Mouse (Mus musculus) erythroid progenitor cell, adult 5-6 weeks (primary cell): ENCODE data around the gene Med9. TPM values are rescaled to one million over a fixed set of nuclear protein-coding genes. Genes with fewer than 3 reads are reported as not detected.

Experiments used
- ATAC-seq: replicated peaks from 2 replicates; pipeline ENCODE4 v1.8.0; 2016; ENCODE audit warnings: moderate number of reproducible peaks, mild to moderate bottlenecking, moderate TSS enrichment, inconsistent platforms; ENCODE audit not compliant: poor library complexity, low FRiP score, severe bottlenecking
- total RNA-seq, 2 experiments: library from RNA; stranded (forward) in 1 of 2; stranded (reverse) in 1 of 2; fragments of 150-400 nt in 1 of 2; fragments of 186-747, 209-891 nt in 1 of 2; gene quantifications; 2 replicates each; pipeline versions ENCODE4 v1.2.3 to v1.2.4; 2015 to 2017; ENCODE audit warnings: low replicate concordance in 2 of 2

Gene Med9
- total RNA-seq, 2 experiments from 2014 or later: 12.2 to 13.5 TPM

GRCm38 (mm10) chr11:59977831-59978230 is 29.8 kb downstream of the Med9 start:
- no peak for ATAC-seq

GRCm38 (mm10) chr11:59989406-59989805 is 41.4 kb downstream of the Med9 start:
- no peak for ATAC-seq

- ATAC-seq: no peak
These were observed 43.4 kb downstream of the Med9 start for GRCm38 (mm10) chr11:59991365-59991764.

GRCm38 (mm10) chr11:59994318-59994717 is 46.3 kb downstream of the Med9 start:
- ATAC-seq: no peak

- ATAC-seq: no peak
These were observed 53.4 kb downstream of the Med9 start for GRCm38 (mm10) chr11:60001231-60001980.

- no peak for ATAC-seq
These were observed 55.8 kb downstream of the Med9 start for GRCm38 (mm10) chr11:60003811-60004210.

GRCm38 (mm10) chr11:60004716-60005115 is 56.7 kb downstream of the Med9 start:
- ATAC-seq: no peak

- no peak for ATAC-seq
These were observed 57.9 kb downstream of the Med9 start for GRCm38 (mm10) chr11:60005866-60006265.

GRCm38 (mm10) chr11:60009451-60009850 is 61.4 kb downstream of the Med9 start:
- no peak for ATAC-seq

GRCm38 (mm10) chr11:60011516-60011915 is 63.5 kb downstream of the Med9 start:
- ATAC-seq: no peak

Other genes with a start within 250 kb of the Med9 start
- gene Pld6, start 160.6 kb upstream of the Med9 start, total RNA-seq (2015; ENCODE audit: low replicate concordance): not detected in 2 replicates
- gene Pld6, start 160.6 kb upstream of the Med9 start, total RNA-seq (2017; ENCODE audit: low replicate concordance): not detected in 2 replicates
- 2.1 and 5.0 TPM in 2 replicates for gene Flcn, start 138.2 kb upstream of the Med9 start, total RNA-seq (2015; ENCODE audit: low replicate concordance)
- 2.3 and 5.4 TPM in 2 replicates for gene Flcn, start 138.2 kb upstream of the Med9 start, total RNA-seq (2017; ENCODE audit: low replicate concordance)
- gene Nt5m, start 108.8 kb upstream of the Med9 start, total RNA-seq (2015; ENCODE audit: low replicate concordance): 2.9 and 7.9 TPM in 2 replicates
- gene Nt5m, start 108.8 kb upstream of the Med9 start, total RNA-seq (2017; ENCODE audit: low replicate concordance): 2.1 and 2.5 TPM in 2 replicates
- 57.4 and 74.6 TPM in 2 replicates for gene Cops3, start 108.4 kb upstream of the Med9 start, total RNA-seq (2015; ENCODE audit: low replicate concordance)
- 40.9 and 42.7 TPM in 2 replicates for gene Cops3, start 108.4 kb upstream of the Med9 start, total RNA-seq (2017; ENCODE audit: low replicate concordance)
- gene Rasd1, start 16.7 kb downstream of the Med9 start, total RNA-seq (2015; ENCODE audit: low replicate concordance): not detected in 2 replicates
- gene Rasd1, start 16.7 kb downstream of the Med9 start, total RNA-seq (2017; ENCODE audit: low replicate concordance): not detected in 2 replicates
- gene Pemt, start 98.3 kb downstream of the Med9 start, total RNA-seq (2015; ENCODE audit: low replicate concordance): 4.0 TPM in 1 of 2 replicates, not detected in the other
- gene Pemt, start 98.3 kb downstream of the Med9 start, total RNA-seq (2017; ENCODE audit: low replicate concordance): not detected in 2 replicates
- gene Rai1, start 156.8 kb downstream of the Med9 start, total RNA-seq (2015; ENCODE audit: low replicate concordance): 5.8 and 7.1 TPM in 2 replicates
- 0.77 and 3.0 TPM in 2 replicates for gene Rai1, start 156.8 kb downstream of the Med9 start, total RNA-seq (2017; ENCODE audit: low replicate concordance)